Mouse (Mus musculus): ENCODE measurements around the gene Ppp2r2d. TPM values are rescaled to one million over a fixed set of nuclear protein-coding genes. Genes with fewer than 3 reads are reported as not detected.
A peak's percentile ranks its signal among the peaks of the same experiment; 100 is the strongest.

Gene Ppp2r2d
- polyA plus RNA-seq, 1 experiment from 2014 or later, result 99.4 TPM

DNA sequence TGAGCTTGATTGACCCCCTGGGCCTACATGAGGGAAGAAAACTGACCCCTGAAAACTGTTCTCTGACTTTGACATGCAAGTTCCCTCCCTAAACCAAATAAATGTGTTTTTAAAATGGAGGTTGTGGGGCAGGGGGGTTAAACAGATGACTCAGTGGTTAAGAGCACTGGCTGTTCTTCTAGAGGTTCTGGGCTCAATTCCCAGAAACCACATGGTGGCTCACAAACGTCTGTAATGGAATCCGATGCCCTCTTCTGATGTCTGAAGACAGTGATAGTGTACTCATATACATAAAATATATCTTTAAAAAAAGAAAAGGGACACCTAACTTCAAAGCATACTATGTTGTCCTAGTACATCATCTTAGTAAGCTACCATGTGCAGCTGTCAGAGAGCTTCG is 29.2 kb downstream of the Ppp2r2d start:
- no peaks in the 10 kb centered on the region for H3K4me1 ChIP-seq (replicated peaks; ENCODE audit: control insufficient read depth, insufficient read depth, low read length)
- ATAC-seq (ENCODE audit: low FRiP score) (no peak), DNase-seq (ENCODE audit: low spot score) (no peak)
- no peak overlapping the region for H3K9ac ChIP-seq
- H3K4me2 ChIP-seq (replicated peaks), result no peak overlapping the region
- no peak overlapping the region for H3K27ac ChIP-seq
- no peak overlapping the region for H3K4me3 ChIP-seq (replicated peaks; ENCODE audit: low read length)
- H3K36me3 ChIP-seq (replicated peaks; ENCODE audit: control insufficient read depth, insufficient read depth), result peaks cover 99% of the 10 kb centered on the region
- H3K9me3 ChIP-seq (ENCODE audit: control insufficient read depth, low read length), result no peaks in the 10 kb centered on the region
- 79% methylated on average over 3 of the region's 3 CpGs for WGBS
- H3K27me3 ChIP-seq (ENCODE audit: control insufficient read depth, insufficient read depth, low read length), result no peaks in the 10 kb centered on the region

DNA sequence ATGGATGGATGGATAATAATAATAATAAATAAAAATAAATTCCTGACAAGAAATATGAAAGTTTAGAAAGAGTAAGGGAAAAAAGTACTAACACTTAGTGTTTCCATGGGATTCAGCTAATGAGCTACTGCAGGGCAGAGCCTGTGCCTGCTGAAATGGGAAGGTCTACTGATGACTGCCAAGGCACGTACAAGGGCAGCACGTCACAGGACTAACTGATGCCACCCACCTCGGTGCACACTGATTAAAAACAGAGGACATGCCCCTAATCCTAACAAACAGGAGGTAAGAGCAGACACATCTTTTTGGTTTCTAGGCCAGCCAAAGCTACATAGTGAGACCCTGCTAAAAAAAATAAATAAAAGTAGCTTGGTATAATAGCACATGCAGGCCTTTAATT is 37.8 kb downstream of the Ppp2r2d start:
- Histone ChIP-seq H3K9me3 (ENCODE audit: control insufficient read depth, low read length) (no peaks in the 10 kb centered on the region), H3K27ac (no peak overlapping the region), H3K4me1 (replicated peaks; ENCODE audit: control insufficient read depth, insufficient read depth, low read length) (no peaks in the 10 kb centered on the region), H3K4me3 (replicated peaks; ENCODE audit: low read length) (no peak overlapping the region), H3K9ac (no peak overlapping the region), H3K4me2 (replicated peaks) (no peak overlapping the region), H3K27me3 (ENCODE audit: control insufficient read depth, insufficient read depth, low read length) (no peaks in the 10 kb centered on the region), H3K36me3 (replicated peaks; ENCODE audit: control insufficient read depth, insufficient read depth) (peaks cover 58% of the 10 kb centered on the region)
- 97% methylated on average over 3 of the region's 3 CpGs for WGBS
- no peak for DNase-seq (ENCODE audit: low spot score)
- no peak for ATAC-seq (ENCODE audit: low FRiP score)

GRCm38 (mm10) chr7:138885365-138886289 is 39.7 kb downstream of the Ppp2r2d start:
- no peak overlapping the region for H3K4me2 ChIP-seq (replicated peaks)
- H3K27me3 ChIP-seq (ENCODE audit: control insufficient read depth, insufficient read depth, low read length), result no peaks in the 10 kb centered on the region
- H3K9me3 ChIP-seq (ENCODE audit: control insufficient read depth, low read length), result no peaks in the 10 kb centered on the region
- H3K36me3 ChIP-seq (replicated peaks; ENCODE audit: control insufficient read depth, insufficient read depth), result peaks cover 39% of the 10 kb centered on the region
- H3K9ac ChIP-seq, result no peak overlapping the region
- H3K27ac ChIP-seq, result no peak overlapping the region
- H3K4me3 ChIP-seq (replicated peaks; ENCODE audit: low read length), result no peak overlapping the region
- no peak for ATAC-seq (ENCODE audit: low FRiP score)
- 86% methylated on average over 12 of the region's 13 CpGs for WGBS
- no peaks in the 10 kb centered on the region for H3K4me1 ChIP-seq (replicated peaks; ENCODE audit: control insufficient read depth, insufficient read depth, low read length)
- no peak for DNase-seq (ENCODE audit: low spot score)

- Histone ChIP-seq H3K27me3 (ENCODE audit: control insufficient read depth, insufficient read depth, low read length) (no peaks in the 10 kb centered on the region), H3K9ac (no peak overlapping the region), H3K9me3 (ENCODE audit: control insufficient read depth, low read length) (no peaks in the 10 kb centered on the region), H3K27ac (no peak overlapping the region), H3K4me1 (replicated peaks; ENCODE audit: control insufficient read depth, insufficient read depth, low read length) (no peaks in the 10 kb centered on the region), H3K4me3 (replicated peaks; ENCODE audit: low read length) (no peak overlapping the region), H3K36me3 (replicated peaks; ENCODE audit: control insufficient read depth, insufficient read depth) (peaks cover 18% of the 10 kb centered on the region), H3K4me2 (replicated peaks) (no peak overlapping the region)
- WGBS, result 83% methylated on average over 2 of the region's 2 CpGs
- DNase-seq (ENCODE audit: low spot score) (no peak), ATAC-seq (ENCODE audit: low FRiP score) (no peak)
These were observed 52.2 kb downstream of the Ppp2r2d start for GRCm38 (mm10) chr7:138898122-138898521.

DNA sequence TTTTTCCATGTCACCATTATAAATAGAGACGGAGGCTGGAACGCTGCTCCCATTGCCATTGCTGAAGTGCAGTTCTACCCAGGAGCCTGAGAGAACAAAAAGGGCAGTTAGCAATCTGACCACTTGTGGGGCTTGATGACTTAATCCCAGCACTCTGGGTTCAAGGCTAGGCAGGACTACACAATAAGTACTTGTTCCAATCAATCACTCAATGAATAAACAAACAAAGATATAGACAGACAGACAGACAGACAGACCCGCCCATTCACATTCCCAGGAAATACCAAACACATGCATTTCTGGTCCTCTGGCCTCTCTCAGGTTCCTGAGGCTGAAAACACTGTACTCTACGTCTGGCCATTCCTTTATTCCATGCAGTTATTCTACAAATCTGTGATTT is 52.9 kb downstream of the Ppp2r2d start:
- Histone ChIP-seq H3K4me1 (replicated peaks; ENCODE audit: control insufficient read depth, insufficient read depth, low read length) (no peaks in the 10 kb centered on the region), H3K4me2 (replicated peaks) (no peak overlapping the region), H3K9me3 (ENCODE audit: control insufficient read depth, low read length) (no peaks in the 10 kb centered on the region), H3K27me3 (ENCODE audit: control insufficient read depth, insufficient read depth, low read length) (no peaks in the 10 kb centered on the region), H3K27ac (no peak overlapping the region), H3K4me3 (replicated peaks; ENCODE audit: low read length) (no peak overlapping the region), H3K36me3 (replicated peaks; ENCODE audit: control insufficient read depth, insufficient read depth) (peaks cover 18% of the 10 kb centered on the region), H3K9ac (no peak overlapping the region)
- 90% methylated on average over 4 of the region's 4 CpGs for WGBS
- DNase-seq (ENCODE audit: low spot score), result no peak
- no peak for ATAC-seq (ENCODE audit: low FRiP score)

DNA sequence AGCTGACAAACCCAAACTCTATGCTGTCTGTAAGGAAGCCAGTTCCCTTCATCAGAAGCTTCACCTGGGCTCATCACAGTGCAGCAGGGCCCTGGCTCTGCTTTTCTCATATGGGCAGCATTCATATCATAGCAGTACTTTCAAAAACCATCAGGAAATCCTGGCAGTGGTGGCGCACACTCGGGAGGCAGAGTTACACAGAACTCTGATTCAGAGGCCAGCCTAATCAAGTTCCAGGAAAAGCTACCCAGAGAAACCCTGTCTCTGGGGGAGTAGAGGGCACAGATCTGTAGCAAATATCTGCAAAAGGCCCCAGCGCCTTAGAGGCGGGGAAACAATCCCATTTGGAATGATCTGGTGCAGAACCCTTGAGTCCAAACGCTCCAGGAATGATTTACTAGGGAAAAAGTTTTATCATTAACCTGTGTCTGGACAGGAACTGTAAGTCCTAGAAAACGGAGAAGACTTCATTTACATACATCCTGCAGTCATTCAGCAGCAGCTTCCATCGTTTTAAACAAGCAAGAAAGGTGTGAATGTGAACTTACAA is 58.1 kb downstream of the Ppp2r2d start:
- ATAC-seq (ENCODE audit: low FRiP score), result no peak
- Histone ChIP-seq H3K4me3 (replicated peaks; ENCODE audit: low read length) (no peak overlapping the region), H3K36me3 (replicated peaks; ENCODE audit: control insufficient read depth, insufficient read depth) (no peaks in the 10 kb centered on the region), H3K9me3 (ENCODE audit: control insufficient read depth, low read length) (no peaks in the 10 kb centered on the region), H3K27me3 (ENCODE audit: control insufficient read depth, insufficient read depth, low read length) (no peaks in the 10 kb centered on the region), H3K4me1 (replicated peaks; ENCODE audit: control insufficient read depth, insufficient read depth, low read length) (peaks cover 21% of the 10 kb centered on the region), H3K4me2 (replicated peaks) (no peak overlapping the region), H3K9ac (no peak overlapping the region), H3K27ac (no peak overlapping the region)
- DNase-seq (ENCODE audit: low spot score), result no peak
- 76% methylated on average over 7 of the region's 7 CpGs for WGBS

DNA sequence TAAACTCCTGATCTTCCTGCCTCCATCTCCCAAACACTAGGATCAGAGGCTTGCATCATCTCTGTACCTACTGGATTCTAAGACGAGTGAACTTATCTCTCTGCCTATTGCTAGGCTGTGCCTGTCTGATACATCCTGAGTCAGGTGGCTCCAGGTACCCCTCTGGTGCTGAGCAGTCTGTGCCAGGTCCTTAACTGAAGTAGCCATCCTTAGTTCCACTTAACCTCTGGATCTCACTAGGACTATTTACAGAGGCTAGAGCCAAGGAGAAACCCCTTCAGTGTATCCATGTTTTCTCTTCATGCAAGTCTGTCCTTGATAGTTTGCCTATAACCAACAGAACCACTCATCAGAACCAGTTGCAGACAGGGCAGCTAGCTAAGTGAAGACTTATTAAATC is 60.6 kb downstream of the Ppp2r2d start:
- peak overlapping the region; percentile 38 for H3K9ac ChIP-seq
- 0 out of 2 replicates have a peak overlapping the region, but pooled peaks have one; percentile 1 for H3K4me3 ChIP-seq (replicated peaks; ENCODE audit: low read length)
- H3K9me3 ChIP-seq (ENCODE audit: control insufficient read depth, low read length), result no peaks in the 10 kb centered on the region
- peak overlapping the region; percentile 43 for H3K4me2 ChIP-seq (replicated peaks)
- peaks cover 21% of the 10 kb centered on the region for H3K4me1 ChIP-seq (replicated peaks; ENCODE audit: control insufficient read depth, insufficient read depth, low read length)
- 84% methylated on average over 1 of the region's 1 CpGs for WGBS
- ATAC-seq (ENCODE audit: low FRiP score), result no peak
- no peaks in the 10 kb centered on the region for H3K36me3 ChIP-seq (replicated peaks; ENCODE audit: control insufficient read depth, insufficient read depth)
- peaks cover 4% of the 10 kb centered on the region; the same call in 1 of the 2 replicates for H3K27me3 ChIP-seq (ENCODE audit: control insufficient read depth, insufficient read depth, low read length)
- H3K27ac ChIP-seq, result no peak overlapping the region
- DNase-seq (ENCODE audit: low spot score), result no peak

GRCm38 (mm10) chr7:138907043-138907442 is 61.2 kb downstream of the Ppp2r2d start:
- Histone ChIP-seq H3K4me3 (replicated peaks; ENCODE audit: low read length) (0 out of 2 replicates have a peak overlapping the region, but pooled peaks have one; percentile 1), H3K27ac (no peak overlapping the region), H3K9ac (peak overlapping the region; percentile 38), H3K4me2 (replicated peaks) (peak overlapping the region; percentile 43), H3K36me3 (replicated peaks; ENCODE audit: control insufficient read depth, insufficient read depth) (no peaks in the 10 kb centered on the region), H3K4me1 (replicated peaks; ENCODE audit: control insufficient read depth, insufficient read depth, low read length) (peaks cover 21% of the 10 kb centered on the region), H3K27me3 (ENCODE audit: control insufficient read depth, insufficient read depth, low read length) (peaks cover 4% of the 10 kb centered on the region; the same call in 1 of the 2 replicates), H3K9me3 (ENCODE audit: control insufficient read depth, low read length) (no peaks in the 10 kb centered on the region)
- ATAC-seq (ENCODE audit: low FRiP score) (no peak), DNase-seq (ENCODE audit: low spot score) (peak; percentile 33)
- WGBS, result 9% methylated on average over 7 of the region's 7 CpGs

DNA sequence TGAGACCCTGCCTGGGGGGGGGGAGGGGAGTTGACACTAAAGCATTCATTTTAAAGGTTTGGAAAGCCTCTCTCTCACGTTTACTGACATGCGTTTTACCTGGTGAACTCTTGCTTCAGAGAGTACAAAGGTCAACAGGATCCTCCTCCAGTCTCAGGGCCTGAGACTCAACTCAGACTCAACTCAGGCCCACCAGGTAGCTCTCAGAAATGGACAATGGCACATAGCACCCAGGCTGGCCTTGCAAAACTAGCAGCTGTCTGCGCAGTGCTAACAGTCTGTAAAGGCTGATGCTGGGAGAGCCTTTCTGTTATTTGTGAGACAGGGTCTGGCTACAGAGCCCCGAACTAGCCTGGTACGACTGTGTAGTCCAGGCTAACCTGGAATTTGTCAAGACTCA is 62.1 kb downstream of the Ppp2r2d start:
- no peak overlapping the region for H3K27ac ChIP-seq
- 62% methylated on average over 5 of the region's 5 CpGs for WGBS
- peak overlapping the region; percentile 80 for H3K4me2 ChIP-seq (replicated peaks)
- H3K9ac ChIP-seq, result peak overlapping the region; percentile 74; the same call in 1 of the 2 replicates
- no peaks in the 10 kb centered on the region for H3K9me3 ChIP-seq (ENCODE audit: control insufficient read depth, low read length)
- no peak for ATAC-seq (ENCODE audit: low FRiP score)
- no peak overlapping the region for H3K4me3 ChIP-seq (replicated peaks; ENCODE audit: low read length)
- H3K4me1 ChIP-seq (replicated peaks; ENCODE audit: control insufficient read depth, insufficient read depth, low read length), result peaks cover 21% of the 10 kb centered on the region
- DNase-seq (ENCODE audit: low spot score), result no peak
- no peaks in the 10 kb centered on the region for H3K36me3 ChIP-seq (replicated peaks; ENCODE audit: control insufficient read depth, insufficient read depth)
- peaks cover 4% of the 10 kb centered on the region; the same call in 1 of the 2 replicates for H3K27me3 ChIP-seq (ENCODE audit: control insufficient read depth, insufficient read depth, low read length)

Data from hindbrain, embryonic 14.5 days (tissue).